Mouse (Mus musculus) mature B cell (primary cell): Measurements from ENCODE around the gene Peli1.

ENCODE experiments used
- in situ Hi-C: fragments of 300-500 bp; cut with MboI; formaldehyde crosslinking; loops from 2 replicates; pipeline ENCODE4 v1.14.3; 2019

Peli1 gene

DNA sequence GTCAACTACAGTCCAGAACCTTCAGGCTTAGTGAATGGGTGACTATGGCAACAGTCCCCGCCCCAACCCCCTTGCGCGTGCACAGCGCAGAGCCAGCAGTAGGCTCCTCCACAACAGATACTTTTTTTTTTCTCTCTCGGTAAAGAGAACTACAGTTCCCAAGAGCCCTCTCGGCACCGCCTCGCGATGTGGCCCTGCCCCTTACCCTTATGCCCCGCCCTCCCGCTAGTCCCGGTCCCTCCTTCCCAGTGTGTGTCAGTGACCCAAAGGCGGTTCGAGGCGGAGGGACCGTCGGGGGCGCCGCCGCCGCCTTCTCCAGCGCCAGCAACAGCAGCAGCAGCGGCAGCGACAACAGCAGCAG is at the start of gene Peli1:
Gene Peli1, plus strand, starts transcription at position 225 of the 361 bp plus-strand sequence.
- in situ Hi-C loops, result no loop called here

DNA sequence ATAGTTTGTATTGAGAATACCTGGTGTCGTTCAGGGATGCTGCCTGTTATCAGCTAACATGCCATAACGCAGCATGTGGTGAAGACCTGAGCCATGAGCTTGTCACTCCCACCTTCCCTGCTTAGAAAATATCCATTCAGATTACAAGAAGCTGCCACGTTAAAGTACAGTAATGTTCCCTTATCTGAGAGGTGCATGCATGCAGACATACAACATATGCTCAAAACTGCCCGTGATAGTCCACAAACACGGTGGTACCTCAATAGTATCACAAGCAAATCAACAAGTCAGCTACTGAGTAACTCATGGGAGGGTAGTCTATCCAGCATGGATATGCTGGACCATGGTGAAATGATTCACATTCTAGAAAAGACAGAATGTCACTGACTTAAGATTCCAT is 48.5 kb upstream of the Peli1 start:
- in situ Hi-C loops, result no loop called here

DNA sequence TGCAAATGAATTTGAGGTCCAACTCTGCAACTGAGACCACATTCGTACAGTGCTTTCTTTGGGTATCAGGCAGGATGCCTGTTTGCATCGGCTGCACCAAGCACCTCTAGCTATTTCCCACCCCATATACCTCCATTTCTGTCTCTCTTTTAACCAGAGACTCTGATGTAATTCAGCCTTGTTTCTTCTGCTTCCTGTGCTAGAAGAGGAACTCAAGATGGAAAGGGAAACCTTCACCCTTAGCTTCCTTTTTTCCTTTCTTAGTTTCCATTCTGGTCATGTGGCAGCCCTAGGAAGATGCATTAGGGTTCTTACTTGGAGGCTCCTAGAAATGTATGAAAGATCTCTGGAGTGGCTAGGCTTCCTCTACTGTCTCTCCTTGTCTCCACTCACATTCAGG is 44.9 kb upstream of the Peli1 start:
- in situ Hi-C loops, result no loop called here

DNA sequence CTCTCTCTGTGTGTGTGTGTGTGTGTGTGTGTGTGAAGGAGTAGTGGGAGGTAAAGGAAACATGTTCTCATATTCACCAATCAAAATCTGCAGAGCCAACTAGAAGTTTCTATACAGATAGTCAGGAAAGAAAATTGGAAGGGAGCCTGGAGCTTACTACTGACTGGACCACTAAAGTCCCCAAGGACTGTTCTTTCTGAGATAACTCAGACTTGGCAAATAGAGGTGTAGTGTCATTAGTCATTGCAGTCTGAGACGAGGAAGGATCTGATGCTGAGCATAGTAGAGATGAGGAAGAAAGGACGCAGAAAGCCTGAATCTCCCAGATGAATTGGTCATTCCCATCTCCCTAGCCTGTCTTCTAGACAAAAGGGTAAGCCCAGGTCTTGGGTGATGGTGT is 43.2 kb upstream of the Peli1 start:
- in situ Hi-C loops, result no loop called here

DNA sequence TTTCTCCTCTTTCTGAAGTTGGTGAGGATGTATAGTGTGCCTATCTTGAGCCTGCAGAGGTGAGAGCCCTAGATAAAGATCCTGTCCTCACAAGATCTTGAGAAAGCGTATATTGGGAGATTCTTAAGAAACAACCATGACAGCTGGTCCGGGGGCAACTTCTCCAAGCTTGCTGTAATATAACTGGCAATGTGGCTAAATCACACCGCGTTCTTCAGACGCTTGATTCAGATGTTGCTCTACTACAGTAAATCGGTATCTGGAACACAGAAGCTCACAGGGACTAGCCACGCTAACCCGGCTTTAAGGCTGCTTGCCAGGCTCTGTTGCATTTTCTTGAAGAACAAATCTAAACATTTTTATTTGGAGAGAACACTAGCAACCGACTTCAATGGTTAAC is 39.4 kb upstream of the Peli1 start:
- in situ Hi-C loops, result no loop called here

DNA sequence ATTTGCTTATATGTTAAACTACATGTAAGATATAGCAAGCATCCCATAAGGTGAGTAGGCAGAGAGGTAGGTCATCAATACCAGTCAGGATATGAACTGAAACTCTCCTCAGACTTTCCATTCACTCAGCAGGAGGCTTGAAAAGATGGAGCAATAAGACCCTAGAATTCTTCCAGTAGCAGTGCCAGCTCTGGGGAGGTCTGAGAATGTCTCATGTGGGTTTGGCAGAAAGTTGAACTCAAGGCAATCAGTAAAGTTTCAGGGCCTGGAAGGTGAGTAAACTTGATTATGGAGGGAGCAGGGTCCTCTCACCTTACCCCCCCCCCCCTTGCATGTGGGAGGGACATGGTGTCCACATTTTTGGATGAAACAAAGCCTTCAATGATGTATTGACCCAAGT is 36.5 kb upstream of the Peli1 start:
- in situ Hi-C loops, result no loop called here

DNA sequence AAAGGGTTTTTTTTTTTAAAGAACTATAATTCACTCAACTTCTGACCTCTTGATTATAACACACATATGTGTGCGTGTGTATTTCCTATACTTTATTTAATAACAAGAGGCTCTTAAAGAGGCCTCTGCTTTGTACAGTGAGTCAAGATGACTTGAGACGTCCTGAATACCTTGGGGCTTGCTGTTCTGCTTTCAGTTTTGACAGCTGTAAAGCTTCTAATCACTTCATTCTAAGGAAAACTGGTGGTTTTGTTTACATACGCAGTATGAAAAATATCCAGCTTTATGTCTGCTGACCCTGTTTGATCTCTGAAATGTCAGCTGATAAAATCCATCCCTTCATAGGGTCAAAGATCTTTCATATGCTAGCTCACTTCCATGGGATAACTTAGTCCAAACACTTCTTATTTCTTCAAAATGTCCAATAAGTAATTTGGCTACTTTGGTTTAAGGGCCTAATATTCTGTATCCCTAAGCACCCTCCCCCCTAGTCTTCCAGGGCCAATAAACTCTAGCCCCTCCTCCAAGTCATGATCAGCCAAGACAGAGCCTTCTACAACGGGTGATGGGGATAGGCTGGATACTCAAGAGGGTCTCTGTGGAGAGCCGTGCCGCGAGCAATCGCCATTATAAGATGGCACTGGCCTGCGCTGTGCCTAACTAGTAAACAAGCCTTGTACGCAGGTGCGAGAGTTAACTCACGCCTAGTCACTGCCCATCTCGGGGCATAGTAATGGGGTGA is 34.8 kb upstream of the Peli1 start:
- in situ Hi-C loops, result no loop called here

DNA sequence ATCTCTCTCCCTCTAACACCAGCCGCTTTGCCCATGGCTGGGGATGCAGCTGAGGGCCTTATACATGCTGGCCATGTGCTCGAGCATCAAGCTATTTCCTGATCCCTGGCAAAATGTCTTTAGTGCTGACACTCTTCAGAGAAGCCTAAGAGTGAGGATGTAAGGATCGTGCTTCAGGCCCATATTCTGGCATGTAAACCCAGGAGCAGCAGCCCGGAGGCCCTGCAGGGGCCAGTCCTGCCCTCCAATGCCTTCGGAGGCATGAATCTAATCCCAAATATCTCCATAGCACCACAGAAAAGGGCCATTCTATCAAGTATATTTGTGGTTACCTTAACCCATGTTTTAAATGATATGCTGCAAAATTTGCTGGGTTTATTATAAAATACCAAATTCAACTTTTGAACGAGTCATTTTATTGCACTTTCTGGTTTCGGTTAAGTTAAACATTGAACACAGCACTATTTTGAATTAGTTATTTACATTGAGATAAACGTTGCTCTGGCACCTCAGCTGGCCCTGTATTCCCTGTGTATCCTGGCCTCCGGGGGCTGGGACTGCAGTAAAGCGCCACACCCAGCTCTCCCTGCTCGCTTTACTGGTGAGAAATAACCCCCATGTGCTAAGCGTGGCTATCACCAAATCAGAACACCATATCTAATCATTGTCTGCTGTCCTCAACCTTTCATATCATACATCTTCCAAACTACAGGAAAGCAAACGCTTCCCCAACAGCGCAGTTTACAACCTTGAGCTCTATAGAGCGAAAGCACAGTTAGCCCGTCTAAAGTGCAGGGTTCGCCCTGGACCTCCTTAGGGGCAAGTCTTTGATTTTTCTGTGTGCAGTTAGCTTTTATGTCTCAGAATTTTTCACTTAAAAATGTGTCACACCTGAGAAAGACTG is 33.3 kb upstream of the Peli1 start:
- in situ Hi-C loops, result no loop called here

DNA sequence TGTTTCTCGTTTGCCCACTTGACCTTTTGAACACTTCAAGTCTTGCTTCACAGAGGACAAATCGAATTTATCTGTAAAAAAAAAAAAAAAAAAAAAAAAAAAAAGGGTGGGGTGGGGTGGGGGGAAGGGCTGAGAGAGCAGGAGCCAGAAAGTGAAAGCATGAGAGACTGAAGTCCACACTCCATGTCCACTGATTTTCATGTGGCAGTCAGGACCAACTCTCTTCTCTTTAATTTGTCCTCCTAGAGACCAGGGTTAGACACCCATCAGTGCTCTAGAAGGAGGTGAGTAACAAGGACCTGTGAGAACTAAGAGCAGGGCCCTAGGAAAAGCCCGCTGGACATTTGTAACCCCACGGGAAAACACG is 32.7 kb upstream of the Peli1 start:
- in situ Hi-C loops, result no loop called here

DNA sequence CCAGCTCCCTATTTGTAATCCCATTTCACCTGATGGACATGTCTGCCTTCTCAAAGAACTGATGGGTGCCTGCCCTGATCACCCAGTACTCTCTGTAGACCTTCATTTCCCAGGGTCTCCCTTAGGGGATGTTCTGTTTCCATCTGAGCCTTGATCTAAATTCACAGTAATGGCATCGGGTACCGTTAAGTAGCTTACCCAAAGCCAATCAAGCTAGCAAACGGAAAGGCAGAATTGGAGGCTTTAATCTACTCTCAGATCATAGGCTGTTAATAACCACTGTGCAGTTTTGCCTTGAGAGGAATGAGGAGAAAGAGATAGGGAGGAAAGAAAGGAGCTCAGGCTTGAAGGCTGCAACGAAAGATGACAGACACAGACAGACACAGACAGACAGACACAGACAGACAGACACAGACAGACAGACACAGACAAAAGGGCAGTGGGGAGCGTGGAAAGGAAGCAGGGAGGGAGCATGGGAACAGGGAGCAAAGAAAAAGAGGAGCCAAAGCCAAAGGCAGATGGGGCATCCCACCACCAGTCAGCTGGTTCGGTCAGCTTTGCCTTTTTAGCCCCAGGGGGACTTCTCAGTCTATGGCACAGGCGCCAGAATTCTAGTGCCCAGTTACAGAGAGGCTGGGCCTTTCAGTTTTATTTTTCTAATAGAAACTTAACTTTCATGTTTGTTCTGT is 30.6 kb upstream of the Peli1 start:
- in situ Hi-C loops, result no loop called here

DNA sequence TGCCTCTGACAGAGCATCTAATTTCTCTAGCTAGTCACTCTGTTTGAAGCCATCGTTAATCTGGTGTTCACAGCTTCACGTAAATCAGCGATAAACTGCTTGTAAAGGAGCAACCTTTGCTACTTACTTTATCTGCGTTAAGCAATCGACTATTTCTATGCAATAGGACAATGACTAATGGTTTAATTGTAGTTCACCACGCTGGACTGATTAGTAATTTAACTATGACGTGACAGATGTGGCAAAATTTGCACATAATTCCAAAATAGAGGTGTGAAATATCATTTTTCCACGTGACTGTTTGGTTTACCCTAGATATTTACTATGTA is 30.1 kb upstream of the Peli1 start:
- in situ Hi-C loops, result no loop called here

DNA sequence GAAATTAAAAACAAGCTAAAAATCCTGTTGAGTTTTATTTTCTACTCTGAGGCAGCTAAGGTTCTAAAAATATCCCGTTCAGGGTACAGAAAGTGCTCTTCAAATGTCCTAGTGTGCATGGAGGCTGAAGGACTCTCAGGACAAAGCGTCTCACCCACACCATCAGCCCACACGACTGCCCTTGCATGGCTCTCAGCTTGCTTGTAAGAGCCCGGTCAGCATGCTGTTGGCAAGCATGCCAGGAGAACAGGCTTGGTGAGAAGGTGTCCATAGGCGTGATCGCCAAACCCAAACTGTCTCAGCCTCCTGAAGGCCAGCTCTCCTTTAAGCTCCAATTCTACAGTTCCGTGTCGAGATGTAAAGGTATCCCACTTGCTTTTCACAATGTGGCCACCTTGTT is 29.7 kb upstream of the Peli1 start:
- in situ Hi-C loops, result no loop called here

DNA sequence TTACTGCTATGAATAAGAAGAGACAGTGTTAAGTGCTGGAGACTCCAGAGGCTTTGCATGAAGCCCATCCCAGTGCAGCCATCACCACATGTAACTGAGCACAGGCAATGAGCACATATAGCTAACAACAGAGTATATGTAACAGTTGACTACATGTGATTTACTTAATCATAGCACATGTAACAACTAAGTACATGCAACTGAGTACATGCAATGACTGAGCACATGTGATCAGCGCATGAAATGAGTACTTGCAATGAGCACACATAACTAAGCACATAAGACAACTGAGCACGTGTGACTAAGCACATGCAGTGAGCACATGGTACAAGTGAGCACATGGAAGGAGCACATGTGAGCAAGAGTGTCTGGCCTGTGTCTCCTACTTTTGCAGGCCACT is 29.0 kb upstream of the Peli1 start:
- in situ Hi-C loops, result no loop called here

DNA sequence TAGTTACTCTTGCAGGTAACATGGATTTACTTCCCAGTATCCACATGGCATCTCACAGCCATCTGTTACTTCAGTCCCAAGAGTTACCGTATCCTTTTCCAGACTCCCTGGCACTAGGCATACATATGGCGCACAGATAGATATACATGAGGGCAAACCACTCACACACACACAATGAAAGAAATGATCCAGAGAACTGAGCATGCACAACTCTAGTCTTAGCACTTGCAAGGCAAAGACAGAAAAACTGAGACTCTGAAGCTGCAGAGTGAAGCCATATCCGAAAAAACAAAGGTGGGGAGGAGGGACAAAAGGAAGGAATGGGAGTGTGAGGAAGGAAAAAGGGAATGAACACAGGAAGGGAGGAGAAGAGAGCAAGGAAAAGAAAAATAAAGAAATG is 27.8 kb upstream of the Peli1 start:
- in situ Hi-C loops, result no loop called here

DNA sequence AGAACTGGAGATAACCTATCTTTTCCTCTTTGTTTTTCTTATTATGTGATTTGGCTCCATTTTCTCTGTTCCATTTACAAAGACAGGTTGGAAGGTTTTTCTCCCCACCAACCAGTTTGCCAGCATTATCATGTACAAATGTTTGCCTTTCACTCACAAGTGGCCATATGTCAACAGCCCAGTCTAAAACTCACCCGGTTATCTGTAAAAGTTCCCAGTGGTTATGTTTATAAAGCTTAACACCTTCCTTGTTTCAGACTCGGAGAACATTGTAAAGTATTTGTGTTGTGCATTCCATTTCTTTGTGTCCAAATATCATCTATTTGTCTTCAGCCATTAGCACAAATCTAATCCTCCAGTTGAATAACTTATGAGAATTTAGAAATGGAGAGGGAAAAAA is 11.7 kb upstream of the Peli1 start:
- in situ Hi-C loops, result no loop called here

DNA sequence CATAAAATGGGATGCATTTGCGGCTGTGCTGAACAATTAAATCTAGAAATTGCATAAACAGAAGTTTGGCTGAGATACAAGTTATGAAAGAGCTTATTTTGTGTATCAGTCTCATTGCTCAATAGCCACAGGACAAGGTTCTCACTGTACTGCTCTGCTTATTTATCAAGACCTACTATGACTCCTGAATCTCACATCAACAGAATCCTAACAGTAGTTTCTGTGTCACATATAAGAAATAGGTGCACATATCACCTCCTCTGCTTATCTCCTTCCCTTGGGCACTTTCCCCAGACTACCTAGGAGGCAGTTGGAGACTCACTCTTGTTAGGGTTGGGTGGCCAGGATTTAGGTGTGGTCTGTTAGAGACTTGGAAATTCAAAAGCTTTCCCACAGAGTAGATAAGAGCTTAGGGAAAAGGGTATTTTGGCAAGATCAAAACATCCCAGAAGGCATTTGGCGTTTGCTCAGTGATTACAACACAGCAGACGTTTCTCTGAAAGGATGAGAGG is 11.2 kb upstream of the Peli1 start:
- in situ Hi-C loops, result no loop called here

DNA sequence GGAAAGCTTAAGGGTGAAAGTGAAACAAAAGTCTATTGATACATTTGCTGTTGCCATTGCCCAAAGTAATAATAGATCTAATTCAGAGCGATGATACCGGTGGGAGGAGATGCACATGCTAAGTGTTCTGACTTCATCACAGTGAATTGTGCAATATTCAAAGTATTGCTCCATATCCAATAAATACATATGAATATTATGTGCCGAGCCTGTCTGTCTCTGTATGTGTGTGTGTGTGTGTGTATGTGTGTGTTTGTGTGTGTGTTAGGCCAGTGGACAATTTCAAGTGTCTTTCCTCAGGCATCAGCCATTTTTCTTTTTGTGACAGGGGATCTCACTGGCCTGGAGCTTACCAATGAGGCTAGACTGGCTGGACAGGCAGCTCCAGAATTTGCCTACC is 9.9 kb upstream of the Peli1 start:
- in situ Hi-C loops, result no loop called here

DNA sequence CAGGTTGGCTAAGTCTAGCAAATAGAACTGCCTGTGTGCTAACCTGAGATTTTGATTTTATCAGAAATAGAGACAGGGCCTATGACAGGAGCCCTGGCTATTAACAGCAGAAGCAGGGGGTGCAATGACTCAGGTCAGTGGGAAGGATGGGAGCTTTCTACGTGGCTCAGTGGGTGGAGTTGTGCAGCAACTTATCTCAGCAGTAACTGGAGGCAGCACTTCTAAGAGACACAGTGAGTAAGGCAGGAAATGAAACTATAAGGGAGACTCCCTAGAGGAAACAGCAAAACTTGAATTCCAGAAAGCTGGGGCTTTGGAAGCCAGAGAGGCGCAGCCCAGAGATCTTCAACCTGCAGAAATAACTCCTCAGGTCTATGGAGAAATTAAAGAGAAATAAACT is 8.4 kb upstream of the Peli1 start:
- in situ Hi-C loops, result no loop called here

DNA sequence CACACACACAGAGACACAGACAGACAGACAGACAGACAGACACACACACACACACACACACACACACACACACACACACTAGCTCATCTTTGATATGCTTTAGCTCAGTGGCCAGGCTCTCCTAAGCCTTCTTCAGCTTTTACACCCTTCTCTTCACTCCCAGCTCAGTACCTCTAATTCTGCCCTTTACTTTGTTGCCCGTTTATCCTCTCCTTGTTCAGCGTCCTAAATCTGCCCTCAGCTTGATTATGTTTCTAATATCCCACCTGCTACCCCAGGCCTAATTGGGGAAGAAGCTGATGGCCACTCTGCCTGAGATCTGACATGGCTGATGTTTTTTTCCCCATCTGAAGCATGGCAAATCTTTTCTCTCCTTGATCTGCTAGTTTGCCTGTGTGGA is 2.7 kb upstream of the Peli1 start:
- in situ Hi-C loops, result no loop called here

DNA sequence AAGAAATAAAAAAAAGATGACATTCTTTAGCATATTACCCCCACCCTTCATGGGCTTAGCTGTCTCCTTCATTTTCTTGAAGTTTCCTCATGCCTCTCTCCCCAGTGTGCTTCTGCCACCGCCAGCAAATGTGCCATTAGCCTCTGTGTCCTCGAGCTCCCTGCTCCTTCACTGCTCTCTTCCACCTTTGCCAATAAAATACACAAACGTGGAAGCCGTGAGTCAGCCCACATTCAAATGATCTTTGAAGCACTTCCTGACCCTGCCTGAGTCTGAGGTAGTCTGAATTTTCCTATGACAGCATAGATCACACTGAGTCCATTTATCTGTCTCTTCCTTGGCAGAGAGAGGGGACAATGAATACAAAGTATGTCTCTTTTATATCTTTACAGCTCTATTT is 1.5 kb upstream of the Peli1 start:
- in situ Hi-C loops, result no loop called here

DNA sequence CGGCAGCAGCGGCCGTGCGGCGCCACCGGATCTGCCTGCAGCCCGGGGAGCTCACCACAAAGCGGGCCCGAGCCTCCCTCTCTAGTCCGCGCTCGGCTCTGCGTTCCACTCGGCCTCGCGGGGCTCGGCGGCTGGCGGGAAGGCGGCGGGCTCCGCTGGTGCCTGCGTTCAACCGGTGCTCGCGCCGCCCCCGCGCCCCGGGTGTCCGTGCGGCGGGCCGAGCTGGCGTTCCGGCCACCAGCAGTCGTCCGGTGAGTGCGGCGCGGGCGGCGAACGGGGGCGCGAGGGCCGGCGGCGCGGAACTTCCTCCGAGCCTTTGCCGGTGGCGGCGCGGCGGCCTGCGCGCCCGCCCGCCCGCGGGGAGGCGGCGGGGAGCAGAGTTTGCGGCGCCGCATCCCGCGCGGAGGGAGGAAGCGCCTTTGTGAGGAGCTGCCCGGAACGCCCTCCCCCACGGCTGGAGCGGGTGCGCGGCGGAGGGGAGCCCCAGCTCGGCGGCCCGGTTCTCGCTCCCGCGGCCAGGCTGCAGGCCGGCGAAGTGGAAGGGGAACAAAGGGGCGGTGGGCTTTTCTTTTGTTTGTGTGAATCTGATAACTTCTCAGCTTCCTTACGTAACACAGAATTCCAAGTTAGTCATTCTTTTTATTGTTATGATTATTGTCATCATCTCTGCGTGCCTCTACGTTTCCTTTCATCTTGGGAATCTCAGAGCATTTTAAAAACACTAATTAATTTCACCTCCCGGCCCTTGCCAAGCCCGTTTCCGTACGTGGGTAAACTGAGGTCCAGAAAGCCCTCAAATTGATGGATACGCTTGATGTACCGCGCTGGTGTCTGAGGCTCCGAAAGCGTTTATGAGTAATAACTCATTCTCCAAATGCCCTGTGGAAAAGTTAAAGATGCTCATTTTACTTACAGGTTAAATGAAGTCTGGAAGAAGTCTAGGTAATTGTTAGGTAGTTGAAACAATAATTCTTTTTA is 626 bp downstream of the Peli1 start:
- in situ Hi-C loops, result no loop called here

DNA sequence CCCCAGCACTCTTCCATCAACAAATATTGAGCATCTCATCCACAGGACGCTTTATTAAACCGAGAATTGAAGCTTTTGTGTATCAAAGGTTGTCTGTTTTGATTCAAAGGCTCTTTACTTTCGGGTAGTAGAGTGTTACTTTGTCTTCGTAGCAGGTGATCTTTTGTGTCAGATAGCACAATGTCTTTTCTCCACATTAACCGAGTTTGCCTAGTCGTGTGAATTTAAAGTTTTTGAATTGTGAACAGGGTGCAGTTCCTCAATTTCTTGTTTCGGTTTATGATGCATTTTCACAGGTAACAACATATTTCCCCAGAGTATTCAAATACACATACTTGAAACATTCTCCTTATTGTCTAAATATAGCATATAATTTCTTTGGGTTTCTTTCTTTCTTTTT is 1.5 kb downstream of the Peli1 start:
- in situ Hi-C loops, result no loop called here
